Mouse (Mus musculus) lung, postnatal 10 days (tissue): ENCODE measurements around the gene Ryr2.
"Not testable (repeated sequence)": the region's sequence is repeated elsewhere in the genome, so short reads cannot be mapped to it uniquely, and the experiment has no call there.

Experiments
- DNase-seq: peaks from one replicate; pipeline ENCODE4 v3.0.0; 2021

The Ryr2 gene

DNA sequence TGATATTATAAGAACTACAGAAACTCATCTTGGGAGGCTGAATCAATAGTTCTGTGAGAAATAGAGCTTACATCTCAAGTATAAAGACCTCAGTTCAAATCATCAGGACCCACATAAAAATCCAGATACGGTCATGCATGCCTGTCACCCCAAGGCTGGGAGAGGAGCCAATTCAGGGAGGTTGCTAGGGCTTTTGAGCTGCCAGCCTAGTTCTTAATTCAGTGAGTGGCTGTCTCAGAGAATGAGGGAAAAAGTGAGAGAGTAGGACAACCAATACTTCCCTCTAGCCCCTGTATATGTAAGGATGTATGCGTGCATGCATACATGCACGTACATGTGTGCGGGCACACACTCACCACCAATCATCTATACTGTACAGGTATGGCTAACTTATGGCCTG is 390.5 kb downstream of the Ryr2 start:
- no peak for DNase-seq

- no peak for DNase-seq
Measured at GRCm38 (mm10) chr13:11709708-11710471, 396.9 kb downstream of the Ryr2 start.

DNA sequence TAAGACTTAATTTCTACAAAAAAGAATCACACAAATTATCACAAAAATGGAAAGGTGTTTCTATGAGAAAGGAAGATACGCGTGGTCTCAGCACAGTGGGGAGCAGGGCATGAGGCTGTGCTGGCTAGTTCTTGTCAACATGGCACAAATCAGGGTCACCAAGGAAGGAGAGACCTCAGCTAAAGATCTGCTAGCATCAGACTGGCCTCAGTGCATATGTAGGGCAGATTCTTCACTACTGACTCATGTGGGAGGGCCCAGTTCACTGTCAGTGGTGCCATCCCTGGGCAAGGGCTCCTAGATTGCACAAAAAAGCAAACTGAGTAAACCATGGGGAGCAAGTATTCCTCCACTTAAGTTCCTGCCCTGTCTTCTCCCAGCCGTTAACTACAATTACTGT is 405.0 kb downstream of the Ryr2 start:
- DNase-seq: no peak

GRCm38 (mm10) chr13:11696496-11696895 is 410.2 kb downstream of the Ryr2 start:
- no peak for DNase-seq

DNA sequence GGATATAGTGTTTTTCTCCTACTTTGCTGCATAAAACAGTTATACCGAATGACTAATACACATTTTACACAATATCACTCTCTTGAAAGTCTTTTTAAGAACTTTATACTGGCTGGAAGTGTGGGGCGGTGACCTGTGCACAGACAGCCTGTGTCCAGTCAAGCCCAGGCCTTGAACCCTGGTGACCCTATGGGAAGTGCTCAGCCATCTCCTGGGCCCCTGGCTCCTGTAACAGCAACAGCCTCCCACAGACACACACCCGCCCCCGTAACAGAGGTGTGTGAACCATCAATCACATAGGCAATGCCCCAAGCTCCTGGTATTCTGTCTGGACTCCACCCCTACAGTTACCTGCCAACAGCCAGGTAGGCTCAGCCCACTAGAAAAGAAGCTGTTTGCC is 424.9 kb downstream of the Ryr2 start:
- DNase-seq: no peak

DNA sequence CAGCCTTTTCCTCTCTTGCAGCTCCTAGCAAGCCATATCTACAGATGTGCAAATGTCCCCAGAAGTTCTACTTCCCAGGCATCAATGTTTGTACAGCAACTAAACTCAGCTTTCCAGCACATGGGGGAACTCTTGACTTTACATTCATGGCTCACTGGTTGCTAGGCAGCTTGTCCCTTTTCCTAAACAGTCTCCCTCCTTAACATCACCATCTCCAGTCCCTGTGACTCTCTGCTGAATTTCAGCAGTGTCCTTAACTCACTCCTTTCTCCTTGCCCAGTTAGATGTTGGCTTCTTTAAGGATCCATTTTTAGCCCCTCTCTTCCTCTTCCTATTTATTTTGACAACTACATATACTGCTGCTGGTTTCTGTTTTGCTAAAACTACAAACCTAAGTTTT is 443.9 kb downstream of the Ryr2 start:
- no peak for DNase-seq

DNA sequence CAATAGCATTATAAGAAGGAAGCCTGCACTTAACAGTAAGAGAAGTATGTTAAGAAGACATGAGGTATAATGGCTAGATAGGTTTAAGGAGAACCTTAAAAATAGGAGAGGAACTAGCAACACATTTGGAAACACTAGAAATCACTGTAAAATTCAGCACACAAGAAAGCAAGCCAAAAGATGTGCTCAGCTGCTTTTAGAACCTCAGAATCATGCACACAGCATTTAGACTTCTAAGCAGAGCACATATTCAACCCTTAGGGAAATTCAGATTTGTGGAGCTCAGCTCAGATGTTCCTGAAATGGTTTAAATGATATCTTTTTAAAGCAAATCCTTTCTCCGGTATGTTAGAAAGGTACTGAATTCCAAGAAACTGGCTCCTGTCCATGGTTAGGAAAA is 461.9 kb downstream of the Ryr2 start:
- no peak for DNase-seq

DNA sequence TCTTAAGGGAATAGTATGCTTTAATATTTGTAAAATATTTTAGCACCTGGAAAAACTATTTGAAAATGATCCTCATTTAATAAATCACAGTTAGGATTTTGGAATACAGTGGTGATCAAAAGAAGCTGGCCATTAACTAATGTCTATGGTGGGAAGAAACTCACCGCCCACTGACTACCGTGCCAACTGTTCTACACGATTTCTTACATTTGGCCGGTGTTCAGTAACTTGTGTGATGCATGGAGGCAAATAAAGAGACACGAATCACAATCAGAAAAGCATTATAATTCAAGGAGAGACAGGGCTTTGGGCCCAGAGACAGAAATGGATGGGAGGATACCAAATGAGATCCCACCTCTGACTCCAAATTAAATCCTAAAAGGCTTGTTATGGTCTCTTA is 470.4 kb downstream of the Ryr2 start:
- DNase-seq: no peak

GRCm38 (mm10) chr13:11624513-11624912 is 482.2 kb downstream of the Ryr2 start:
- no peak for DNase-seq

GRCm38 (mm10) chr13:11595431-11595830 is 511.3 kb downstream of the Ryr2 start:
- DNase-seq: no peak

DNA sequence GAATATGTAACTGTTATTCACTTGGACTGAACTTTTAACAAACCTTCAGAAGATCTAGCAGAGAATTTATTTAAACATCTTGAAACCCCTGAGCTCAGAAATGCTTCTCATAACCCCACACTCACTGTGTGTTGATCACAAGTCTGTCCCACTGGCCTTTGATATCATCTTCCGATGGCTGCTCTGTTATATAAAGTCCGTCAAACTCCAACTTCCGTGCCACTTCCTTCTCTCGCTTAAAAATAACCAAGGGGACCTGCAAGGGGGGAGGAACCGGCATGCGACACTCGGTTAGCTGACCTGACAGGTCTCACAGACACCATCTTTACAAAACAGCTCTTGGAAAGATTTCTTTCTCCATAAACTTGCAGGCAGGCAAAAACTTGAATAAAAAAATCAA is 521.5 kb downstream of the Ryr2 start:
- peak; percentile 4 for DNase-seq

GRCm38 (mm10) chr13:11572552-11572951 is 534.2 kb downstream of the Ryr2 start:
- DNase-seq: no peak

- DNase-seq: no peak
Measured at GRCm38 (mm10) chr13:11567376-11567775, 539.4 kb downstream of the Ryr2 start.

- DNase-seq: no peak
Measured at GRCm38 (mm10) chr13:11566486-11566885, 540.3 kb downstream of the Ryr2 start.

GRCm38 (mm10) chr13:11563224-11564024 is 543.3 kb downstream of the Ryr2 start:
- peak; percentile 63 for DNase-seq

GRCm38 (mm10) chr13:11549644-11550043 is 557.1 kb downstream of the Ryr2 start:
- no peak for DNase-seq

DNA sequence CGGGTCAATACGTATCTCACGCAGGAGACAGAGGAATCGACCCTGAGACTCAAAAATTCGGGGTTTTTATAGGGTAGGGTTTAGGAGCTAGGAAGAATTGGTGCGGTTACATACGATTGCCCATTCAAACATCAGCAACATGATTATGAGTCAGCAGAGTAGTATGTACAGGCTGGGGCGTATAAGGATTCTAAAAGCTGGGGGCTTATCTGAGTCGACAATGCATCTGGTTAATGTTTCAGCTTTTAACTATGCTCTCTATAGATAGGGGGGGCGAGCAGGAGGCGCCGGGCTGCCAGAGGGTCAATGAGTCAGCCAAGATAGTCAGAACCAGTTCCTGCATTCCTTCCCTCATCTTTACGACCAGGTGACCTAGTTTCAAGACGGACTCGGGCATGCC is 557.6 kb downstream of the Ryr2 start:
- DNase-seq: not testable (repeated sequence)

DNA sequence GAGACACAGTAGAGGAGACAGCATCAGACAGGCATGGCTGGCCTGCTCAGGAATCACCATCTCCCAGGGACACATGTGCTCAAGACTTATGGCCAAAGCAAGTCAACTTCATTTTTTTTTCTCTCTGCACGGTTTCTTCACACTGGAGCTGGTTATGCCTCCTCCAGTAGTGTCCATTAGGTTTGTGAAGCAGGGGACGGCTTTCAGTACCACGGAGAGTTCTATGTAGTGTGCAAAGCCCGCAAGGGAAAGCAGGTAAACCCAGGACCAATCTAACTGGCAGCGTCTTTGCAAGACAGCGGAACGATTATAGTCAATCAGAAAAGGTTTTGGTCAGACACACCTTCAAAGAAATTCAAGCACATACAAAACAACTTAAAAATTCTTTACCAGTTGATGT is 560.9 kb downstream of the Ryr2 start:
- peak; percentile 12 for DNase-seq

- no peak for DNase-seq
Measured at GRCm38 (mm10) chr13:11542546-11542945, 564.2 kb downstream of the Ryr2 start.

DNA sequence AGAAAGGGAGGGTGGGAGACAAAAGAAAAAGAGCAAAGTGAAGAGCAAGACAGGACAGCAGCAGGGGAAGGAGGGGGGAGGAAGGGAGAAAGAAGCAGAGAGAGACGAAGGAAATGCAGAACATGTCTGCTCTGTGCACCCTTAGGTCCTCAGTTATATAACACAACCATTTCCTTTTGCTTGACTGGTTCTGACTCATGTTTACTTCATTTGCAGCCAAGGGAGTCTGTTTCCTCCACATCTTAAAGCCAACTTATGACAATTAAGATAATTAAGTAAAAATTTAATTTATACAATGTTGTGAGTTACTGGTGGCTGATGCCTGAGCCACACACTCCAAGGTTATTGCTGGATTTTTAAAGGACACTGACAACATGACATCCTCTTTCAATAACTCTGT is 569.9 kb downstream of the Ryr2 start:
- no peak for DNase-seq

- no peak for DNase-seq
Measured at GRCm38 (mm10) chr13:11535874-11536273, 570.9 kb downstream of the Ryr2 start.

DNA sequence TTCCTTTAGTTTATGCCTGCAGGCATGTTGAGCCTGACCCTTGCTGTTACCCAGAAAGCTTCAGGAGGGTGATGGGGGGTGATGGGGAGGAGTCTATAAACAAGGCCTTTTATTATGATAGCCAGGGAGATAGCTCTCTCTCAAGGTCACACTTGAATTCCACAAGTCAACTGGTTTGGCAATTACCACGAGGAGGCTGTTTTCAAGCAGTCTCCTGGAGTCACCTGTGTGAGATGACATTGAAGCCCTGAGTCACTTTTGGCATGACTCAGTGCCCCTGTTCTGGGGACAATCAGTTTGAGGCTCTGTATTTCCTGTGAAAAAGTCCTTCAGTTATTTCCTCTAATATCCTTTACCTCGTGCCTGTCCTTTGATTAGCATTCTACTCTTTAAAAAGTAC is 573.5 kb downstream of the Ryr2 start:
- no peak for DNase-seq

DNA sequence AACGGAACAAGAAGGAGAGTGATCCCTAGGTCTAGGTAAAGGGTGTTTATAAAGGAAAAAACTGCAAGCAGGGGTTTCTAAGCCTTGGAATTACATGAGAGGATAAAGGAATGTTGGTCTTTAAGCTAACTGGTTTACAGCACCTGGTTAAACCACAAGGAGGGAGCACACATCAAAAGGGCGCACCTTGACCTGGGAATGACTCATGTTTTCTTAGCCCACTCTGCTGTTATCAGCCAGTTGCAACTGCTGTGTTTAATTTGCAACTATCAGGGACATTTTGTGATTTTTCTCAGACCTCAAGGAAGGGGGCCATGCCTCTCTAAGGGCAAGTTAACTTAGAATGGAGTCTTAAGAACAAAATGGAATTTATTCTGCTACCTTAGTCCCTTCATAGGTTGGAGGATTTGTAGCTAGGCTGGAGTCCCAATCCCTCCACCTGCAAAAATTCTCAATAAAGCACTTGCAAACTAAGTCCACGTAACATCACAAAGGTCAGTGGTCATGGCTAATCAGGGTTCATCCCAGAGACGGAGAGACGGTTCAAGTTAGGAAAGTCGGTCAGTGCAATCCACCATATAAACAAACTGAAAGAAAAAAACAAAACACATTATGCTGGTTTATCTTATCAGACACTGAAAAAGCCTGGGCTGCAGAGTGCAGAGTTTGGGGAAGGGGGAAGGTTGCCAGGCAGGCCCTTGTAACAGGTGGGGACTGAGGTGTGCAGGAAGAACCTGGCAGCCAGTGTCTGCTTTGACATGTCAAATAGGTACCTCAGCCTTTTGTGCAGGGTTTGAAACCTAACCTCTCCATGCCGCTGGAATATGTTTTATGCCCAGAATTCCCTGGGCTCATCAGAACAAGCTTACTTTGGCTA is 574.5 kb downstream of the Ryr2 start:
- DNase-seq: no peak
